Mouse (Mus musculus) 3134 (cell line): ENCODE measurements around the gene Frzb.

Experiments
- DNase-seq: peaks from one replicate; pipeline ENCODE4 v3.0.0-alpha.2; 2011; ENCODE audit warnings: low spot score; ENCODE audit not compliant: insufficient read length; ENCODE audit errors: extremely low read depth

The Frzb gene

GRCm38 (mm10) chr2:80430357-80431053 is 16.9 kb downstream of the Frzb start:
- DNase-seq: no peak

DNA sequence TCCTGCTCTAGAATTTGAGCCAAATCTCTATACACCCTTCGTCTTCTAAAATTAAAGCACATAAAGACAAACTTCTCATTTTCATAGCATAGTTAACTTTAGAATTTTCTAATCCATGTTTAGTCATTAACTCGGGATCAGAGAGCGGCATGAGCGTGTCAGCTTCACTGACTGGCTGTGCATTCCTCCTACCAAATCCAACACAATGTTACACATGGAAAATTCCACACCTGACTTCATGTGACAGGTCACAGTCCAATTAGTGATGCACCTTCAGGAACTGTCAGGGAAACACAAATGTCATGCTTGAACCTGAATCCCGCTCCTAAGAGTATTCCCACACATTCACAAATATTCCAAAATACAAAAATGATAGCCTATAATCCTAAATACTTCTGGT is 24.3 kb downstream of the Frzb start:
- no peak for DNase-seq

GRCm38 (mm10) chr2:80421990-80422389 is 25.4 kb downstream of the Frzb start:
- DNase-seq: no peak

DNA sequence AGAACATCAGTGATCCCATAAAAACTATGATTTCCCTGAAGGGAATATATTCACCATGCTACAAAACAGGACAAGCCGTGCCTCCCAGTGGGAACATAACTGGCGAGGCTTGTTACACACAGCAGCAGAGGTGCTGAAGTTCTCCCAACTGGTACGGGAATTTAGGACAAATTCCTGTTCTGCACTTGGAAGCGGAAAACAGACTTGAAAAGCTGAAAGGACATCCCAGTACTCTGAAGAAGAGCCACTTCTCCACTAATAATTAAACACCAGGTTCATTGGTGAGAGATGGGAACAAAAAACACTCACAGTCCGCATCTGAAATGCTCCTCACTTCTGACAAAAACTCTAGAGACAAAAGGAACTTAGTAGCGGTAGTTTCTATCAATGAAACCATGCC is 31.1 kb downstream of the Frzb start:
- no peak for DNase-seq

DNA sequence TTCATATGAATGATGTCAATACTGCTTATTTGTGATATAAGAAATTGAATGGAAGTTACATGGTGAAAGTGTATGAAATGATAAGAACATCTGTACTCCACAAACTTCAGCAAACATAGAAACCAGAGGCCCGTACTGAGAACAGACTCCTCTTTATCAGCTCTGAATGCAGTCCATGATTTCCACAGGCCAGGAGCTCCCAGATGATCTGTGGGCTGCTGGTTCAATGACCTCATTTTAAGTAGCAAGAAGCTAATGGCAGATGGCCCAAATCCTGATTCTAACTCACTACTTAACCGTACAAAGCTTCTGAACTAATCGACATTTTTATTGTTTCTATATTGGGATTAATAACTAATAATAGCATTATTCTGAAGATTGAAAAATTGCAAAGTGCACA is 33.0 kb downstream of the Frzb start:
- no peak for DNase-seq

DNA sequence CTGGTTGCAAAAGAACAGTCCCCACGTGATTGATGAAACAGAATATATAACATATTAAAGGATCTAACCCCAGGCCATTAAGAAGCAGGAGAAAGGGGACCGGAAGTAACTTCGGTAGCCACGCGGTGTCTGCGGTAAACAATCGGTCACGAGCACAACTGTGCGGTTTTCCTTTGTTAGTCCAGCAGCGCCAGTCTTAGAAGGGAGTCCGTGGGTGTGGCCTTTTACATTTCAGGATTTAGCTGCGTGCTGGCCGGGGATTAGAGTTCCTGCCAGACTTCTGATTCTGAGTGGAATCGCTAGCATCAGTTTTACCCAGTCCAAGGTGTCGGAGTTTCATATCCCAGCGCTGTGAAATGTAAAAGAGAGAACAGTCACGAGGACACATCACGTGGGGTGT is 34.3 kb downstream of the Frzb start:
- DNase-seq: no peak

DNA sequence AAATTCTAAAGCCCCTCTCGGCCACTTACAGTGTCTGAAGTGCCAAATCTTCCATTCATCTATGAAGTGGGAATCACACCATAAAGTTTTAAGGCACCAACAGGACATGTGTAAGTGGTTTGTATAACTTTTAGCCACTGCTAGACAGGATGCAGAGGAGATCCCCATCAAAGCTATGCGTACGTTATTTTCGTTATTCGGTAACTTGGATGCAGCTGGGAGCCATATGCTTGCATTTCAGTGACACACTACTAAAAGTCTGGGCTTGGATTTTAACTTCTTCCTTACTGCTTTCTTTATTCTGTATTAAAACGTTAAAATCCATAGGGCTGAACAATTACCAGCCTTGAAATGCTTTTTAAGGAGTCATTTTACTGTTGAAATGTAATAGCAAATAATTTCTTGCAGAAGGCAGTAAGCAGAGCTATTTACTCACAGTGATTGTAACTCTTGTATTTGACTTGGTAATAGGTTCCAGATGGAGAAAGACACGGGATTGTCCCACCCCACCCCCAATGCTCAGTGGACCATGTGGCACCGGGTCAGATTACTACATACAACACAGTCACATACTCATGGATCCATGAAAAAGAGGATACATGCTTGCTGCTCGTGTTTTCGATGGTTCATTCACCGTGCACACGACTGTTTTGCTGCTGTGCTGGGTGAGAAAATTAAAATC is 37.4 kb downstream of the Frzb start:
- no peak for DNase-seq

GRCm38 (mm10) chr2:80404770-80405169 is 42.7 kb downstream of the Frzb start:
- DNase-seq: no peak

- DNase-seq: no peak
Measured at GRCm38 (mm10) chr2:80398595-80399099, 48.8 kb downstream of the Frzb start.

GRCm38 (mm10) chr2:80396864-80397263 is 50.6 kb downstream of the Frzb start:
- DNase-seq: no peak

DNA sequence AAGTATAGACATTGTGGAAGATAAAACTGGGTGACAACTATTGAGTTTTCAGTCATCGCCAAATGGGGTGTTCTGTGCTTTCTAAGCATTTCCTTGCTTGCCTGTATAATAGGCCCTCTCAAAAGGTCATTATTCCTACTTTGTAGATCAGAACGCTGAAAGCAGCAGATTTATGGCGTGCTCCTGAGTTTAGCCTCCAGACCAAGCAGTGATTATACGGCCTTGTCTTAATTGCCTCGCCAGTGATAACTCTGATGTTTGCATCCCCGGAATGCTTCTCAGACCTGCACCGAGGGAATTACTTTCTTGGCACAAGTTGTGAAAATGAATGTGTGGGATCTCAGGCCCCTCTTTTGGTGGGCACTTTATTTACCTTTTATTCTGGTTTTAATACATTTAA is 51.4 kb downstream of the Frzb start:
- no peak for DNase-seq

DNA sequence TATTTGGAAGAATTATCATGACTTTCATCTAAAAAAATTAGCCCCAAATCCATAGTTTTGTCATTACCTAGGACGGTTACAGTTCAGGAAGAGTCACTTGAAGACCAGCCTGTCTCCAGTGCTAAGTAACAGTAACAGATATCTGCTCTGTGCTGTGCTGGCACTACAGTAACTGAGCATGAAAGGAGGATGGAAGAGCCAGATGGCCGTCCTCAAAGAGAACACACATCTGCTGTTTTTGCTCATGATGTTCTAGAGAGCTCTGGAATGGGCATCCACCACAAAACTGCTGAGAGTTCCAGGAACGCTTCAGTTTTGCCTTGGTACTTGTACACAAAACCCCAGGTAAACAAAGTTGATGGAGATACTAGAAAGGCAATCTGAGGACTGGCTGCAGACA is 59.1 kb downstream of the Frzb start:
- DNase-seq: no peak

DNA sequence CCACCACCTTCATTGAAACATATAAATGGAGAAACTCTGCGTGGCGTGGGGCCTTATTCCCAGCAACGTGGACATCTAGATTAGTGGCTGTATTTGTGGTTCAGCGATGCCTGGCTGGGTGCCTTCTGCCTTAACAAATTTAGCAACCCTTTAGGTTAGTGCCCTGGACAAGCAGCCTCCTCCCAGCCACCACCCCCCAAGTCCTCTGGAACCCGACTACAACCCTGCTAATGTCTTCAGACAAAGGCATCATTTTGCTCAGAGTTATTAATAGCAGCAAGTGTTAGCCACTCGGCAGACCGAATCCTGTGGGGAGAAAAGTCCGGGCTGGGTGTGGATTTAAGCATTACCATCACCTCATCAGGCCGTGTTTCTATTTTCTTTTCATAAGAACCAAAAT is 59.8 kb downstream of the Frzb start:
- DNase-seq: no peak

- no peak for DNase-seq
Measured at GRCm38 (mm10) chr2:80386255-80386654, 61.2 kb downstream of the Frzb start.

DNA sequence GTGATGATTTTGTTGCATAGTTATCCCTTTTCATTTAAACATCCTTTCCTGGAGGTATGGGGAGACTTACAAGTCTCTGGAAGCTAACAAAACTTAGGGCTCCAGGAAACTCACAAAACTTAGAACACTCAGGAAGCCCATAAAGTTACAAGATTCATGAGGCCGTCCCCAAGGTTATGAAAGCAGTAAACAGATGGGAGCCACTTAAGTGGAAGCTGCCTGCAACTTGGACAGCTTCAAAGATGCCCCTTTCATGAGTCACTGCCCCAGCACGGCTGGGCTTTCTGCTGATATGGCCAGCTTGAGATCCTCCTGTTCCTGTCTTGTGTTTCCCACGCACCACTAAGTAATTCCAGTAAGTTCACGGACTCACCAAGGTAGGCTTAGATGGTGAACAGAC is 63.0 kb downstream of the Frzb start:
- DNase-seq: peak; percentile 29

DNA sequence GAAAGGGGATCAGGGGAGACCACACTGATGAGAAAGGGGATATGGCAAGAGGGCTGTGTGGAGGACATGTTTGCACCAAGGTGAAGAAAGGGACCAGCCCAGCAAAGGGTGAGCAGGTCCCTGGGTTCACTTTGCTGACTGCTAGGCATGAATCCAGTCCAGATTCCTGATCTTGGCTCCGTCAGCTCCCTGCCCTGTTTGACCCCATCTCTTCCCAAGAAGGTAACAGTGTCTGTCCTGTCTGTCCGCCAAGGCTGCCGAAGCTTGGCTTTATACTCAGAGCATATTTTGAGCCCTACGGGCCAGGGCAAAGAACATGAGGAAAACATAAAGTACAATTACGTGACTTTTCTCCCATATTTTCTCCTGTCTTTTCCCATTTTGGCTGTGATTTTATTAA is 67.6 kb downstream of the Frzb start:
- DNase-seq: no peak

DNA sequence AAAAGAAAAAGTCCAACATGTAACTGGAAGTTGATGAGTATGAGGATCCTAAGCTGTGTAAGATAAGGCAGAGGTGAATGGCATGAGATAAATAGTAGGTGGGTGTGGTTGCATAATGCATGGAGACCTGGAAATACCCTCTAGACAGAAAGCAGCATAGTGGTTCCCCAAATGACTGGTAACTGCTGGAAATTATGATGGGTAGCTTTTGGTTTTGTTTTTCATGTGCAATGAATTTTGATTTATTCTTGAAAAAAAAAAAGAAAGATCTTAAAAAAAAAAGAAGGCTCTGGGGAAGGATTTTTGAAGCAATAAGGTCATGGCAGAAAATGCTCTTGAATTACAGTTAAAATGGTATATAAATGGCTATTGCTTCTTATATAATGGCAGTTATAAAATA is 72.5 kb downstream of the Frzb start:
- DNase-seq: no peak

- no peak for DNase-seq
Measured at GRCm38 (mm10) chr2:80371458-80371857, 76.0 kb downstream of the Frzb start.
